Mouse (Mus musculus) liver, embryonic 18 days (tissue): Measurements from ENCODE around the gene Cryzl2. TPM values are rescaled to one million over a fixed set of nuclear protein-coding genes. Genes with fewer than 3 reads are reported as not detected.

Source experiments
- polyA plus RNA-seq: library from polyadenylated mRNA; depleted of rRNA; stranded (reverse); fragments of >200 nt; gene quantifications from 2 replicates; pipeline ENCODE4 v1.2.3, GENCODE M21; 2012; rRNA removed

Gene Cryzl2
- polyA plus RNA-seq: 15.1 and 16.8 TPM in 2 replicates

GRCm38 (mm10) chr1:157458421-157459208, at the start of gene Cryzl2:
Cryzl2 (plus strand) TSS chr1:157458577.

GRCm38 (mm10) chr1:157412454-157413369, 45.7 kb upstream of the Cryzl2 start, which contains the start of gene Rasal2:
Rasal2 (minus strand) TSS chr1:157412595.

GRCm38 (mm10) chr1:157506522-157506921, 48.1 kb downstream of the Cryzl2 start, which contains the start of gene Sec16b:
Sec16b (plus strand) TSS chr1:157506728.

Other genes with a start within 250 kb of the Cryzl2 start
- 1.4 and 1.6 TPM in 2 replicates for gene Rasal2, start 46.0 kb upstream of the Cryzl2 start, polyA plus RNA-seq
- 9.7 and 11.1 TPM in 2 replicates for gene Sec16b, start 48.2 kb downstream of the Cryzl2 start, polyA plus RNA-seq